Mouse (Mus musculus) lung, postnatal 36 days (tissue): ENCODE data around the gene Mtfp1.
"Not testable (repeated sequence)": the region's sequence is repeated elsewhere in the genome, so short reads cannot be mapped to it uniquely, and the experiment has no call there.

Experiments used
- DNase-seq: peaks from one replicate; pipeline ENCODE4 v3.0.0; 2022; ENCODE audit warnings: mixed read lengths

The Mtfp1 gene

GRCm38 (mm10) chr11:4113970-4114369, 18.7 kb upstream of the Mtfp1 start:
- DNase-seq = no peak

- DNase-seq = no peak
Measured at GRCm38 (mm10) chr11:4113496-4113895, 18.3 kb upstream of the Mtfp1 start.

GRCm38 (mm10) chr11:4112861-4113260, 17.6 kb upstream of the Mtfp1 start:
- DNase-seq = no peak

DNA sequence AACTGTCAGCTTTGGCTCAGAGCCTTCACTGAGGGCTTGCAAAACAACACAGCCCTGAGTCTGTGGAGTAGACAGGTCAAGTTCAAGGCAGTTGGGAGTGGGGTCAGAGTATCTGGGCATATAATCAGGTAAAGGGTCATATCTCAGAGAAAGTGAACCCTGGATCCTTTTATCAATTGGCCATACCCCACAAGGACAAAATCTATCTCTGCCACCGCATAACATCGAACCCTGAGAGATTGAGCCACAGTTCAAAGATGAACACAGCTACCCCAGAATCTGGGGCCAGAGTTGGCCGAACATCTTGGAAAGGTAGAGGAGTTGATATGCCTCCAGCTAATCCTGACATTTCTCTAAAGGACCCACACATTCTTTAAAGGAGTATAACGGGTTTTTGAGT, 16.8 kb upstream of the Mtfp1 start:
- DNase-seq = no peak

DNA sequence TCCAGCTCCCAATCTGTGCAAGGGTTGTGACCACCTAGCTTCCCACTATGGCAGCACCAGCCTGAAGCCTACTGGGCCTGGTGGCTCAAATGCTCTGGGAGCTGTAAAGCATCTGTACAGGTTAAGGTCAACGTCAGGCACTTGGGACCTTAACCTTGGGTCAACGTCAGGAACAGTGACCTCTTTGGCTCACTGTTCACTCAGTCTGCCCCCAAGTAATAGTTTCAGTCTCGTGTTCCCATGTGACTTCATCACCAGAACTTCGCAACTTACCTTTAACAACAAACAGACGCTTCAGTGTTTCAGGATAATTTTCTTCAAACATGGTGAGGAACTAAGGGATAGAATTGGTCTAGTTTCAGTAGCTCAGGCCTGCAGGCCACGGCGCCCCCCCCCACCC, 13.4 kb upstream of the Mtfp1 start:
- no peak for DNase-seq

GRCm38 (mm10) chr11:4107901-4108300, 12.7 kb upstream of the Mtfp1 start:
- DNase-seq = not testable (repeated sequence)

GRCm38 (mm10) chr11:4105444-4105843, 10.2 kb upstream of the Mtfp1 start:
- DNase-seq = no peak

DNA sequence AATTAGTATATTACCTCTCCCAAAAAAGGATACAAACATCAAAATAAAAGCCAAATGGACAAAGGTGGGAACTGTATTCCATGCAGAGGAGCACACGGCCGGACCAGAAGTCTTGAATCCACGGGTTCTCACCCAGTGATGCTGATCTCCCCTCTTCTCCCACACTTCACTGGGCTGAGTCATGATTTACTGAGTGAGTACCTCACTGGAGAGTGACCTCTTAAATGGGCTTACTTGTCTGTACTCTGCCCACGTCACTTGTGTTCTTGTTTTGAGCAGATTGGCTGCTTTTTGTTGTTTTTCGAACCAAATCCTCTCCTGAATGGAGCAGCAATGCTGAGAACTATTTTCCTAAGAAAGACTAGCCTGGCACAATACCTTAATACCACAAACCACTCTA, 9.7 kb upstream of the Mtfp1 start:
- no peak for DNase-seq

GRCm38 (mm10) chr11:4103522-4103921, 8.3 kb upstream of the Mtfp1 start:
- no peak for DNase-seq

DNA sequence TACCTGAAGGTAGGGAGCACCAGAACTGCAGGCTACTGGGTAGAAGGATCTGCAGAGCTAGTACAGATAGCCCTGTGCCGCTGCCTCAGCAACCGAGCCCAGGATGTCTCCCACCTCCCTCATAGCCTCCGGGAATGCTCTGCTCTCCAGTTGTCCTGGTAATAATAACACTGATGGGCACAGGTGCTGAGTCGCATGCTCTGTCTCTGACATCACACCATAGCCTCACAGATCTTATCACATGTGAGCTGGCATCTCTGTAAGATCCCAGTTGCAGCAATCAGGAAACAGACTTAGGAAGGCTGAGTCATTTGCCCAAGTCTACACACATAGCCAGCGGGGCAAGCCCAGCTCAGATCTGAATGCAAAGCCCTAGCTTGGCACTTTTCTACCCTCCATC, 6.6 kb upstream of the Mtfp1 start:
- no peak for DNase-seq

GRCm38 (mm10) chr11:4099447-4099846, 4.2 kb upstream of the Mtfp1 start:
- DNase-seq = no peak

GRCm38 (mm10) chr11:4098816-4099215, 3.6 kb upstream of the Mtfp1 start:
- no peak for DNase-seq

DNA sequence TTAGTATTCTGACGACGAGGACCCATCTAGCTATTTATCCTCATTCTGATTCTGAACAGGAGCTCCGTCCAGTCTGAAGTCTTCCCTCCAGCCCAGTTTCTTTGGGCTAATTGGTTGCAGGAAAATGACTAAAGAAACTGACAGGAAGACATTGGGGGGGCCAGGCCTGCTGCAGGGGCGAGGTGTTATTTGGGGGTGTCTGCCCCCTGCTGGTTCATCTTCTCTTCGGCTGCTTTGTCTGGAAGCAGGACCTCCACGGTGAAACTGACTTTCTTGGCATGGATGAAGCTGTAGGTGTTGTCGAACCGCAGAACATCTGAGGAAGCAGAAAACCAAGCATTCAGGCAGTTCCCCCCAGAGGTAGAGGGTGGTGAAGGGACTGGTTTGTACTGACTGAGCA, 2.9 kb upstream of the Mtfp1 start:
- no peak for DNase-seq

GRCm38 (mm10) chr11:4097091-4097621, 1.9 kb upstream of the Mtfp1 start:
- no peak for DNase-seq

DNA sequence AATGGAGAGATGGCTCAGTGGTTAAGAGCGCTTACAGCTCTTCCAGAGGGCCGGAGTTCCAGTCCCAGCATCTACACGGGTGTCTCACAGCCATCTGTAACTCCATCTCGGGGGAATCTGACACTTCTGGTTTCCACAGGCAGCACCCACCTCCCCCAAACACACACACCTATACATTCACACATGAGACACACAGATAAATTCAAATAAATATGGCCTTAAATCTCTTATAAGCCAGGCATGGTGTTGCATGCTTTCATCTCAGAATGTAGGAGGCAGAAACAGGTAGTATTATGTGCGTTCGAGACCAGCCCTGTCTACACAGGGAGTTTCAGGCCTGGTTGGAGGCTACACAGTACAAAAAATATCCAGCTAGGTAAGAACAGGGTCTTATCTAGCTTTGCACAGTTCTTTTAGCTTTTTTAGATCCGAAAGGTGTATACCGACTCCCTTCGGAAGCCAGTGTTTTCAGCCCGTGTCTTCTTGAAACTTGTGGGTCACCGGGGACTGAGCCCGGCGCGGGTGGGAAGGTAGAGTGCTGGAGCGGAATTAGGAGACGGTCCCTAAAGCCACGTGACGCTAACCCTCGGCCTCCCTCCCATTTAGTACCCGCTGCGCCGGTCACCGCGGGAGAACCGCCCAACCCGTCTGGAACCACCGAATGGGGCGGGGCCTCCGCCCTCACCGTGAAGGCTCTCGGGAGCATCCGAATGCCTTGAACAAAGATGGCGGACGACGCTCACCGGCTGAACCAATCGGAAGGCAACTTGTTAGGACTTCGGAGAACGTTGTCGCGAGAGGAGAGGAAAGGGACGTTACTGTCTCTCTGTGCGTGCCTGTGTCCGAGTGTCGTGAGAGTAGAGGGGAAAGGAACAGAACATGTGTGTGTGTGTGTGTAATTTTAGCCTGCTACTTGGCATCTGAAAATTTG, 1.1 kb upstream of the Mtfp1 start:
- DNase-seq = peak; percentile 99

- peak; percentile 85 for DNase-seq
Measured at GRCm38 (mm10) chr11:4094378-4095170, 671 bp downstream of the Mtfp1 start.

DNA sequence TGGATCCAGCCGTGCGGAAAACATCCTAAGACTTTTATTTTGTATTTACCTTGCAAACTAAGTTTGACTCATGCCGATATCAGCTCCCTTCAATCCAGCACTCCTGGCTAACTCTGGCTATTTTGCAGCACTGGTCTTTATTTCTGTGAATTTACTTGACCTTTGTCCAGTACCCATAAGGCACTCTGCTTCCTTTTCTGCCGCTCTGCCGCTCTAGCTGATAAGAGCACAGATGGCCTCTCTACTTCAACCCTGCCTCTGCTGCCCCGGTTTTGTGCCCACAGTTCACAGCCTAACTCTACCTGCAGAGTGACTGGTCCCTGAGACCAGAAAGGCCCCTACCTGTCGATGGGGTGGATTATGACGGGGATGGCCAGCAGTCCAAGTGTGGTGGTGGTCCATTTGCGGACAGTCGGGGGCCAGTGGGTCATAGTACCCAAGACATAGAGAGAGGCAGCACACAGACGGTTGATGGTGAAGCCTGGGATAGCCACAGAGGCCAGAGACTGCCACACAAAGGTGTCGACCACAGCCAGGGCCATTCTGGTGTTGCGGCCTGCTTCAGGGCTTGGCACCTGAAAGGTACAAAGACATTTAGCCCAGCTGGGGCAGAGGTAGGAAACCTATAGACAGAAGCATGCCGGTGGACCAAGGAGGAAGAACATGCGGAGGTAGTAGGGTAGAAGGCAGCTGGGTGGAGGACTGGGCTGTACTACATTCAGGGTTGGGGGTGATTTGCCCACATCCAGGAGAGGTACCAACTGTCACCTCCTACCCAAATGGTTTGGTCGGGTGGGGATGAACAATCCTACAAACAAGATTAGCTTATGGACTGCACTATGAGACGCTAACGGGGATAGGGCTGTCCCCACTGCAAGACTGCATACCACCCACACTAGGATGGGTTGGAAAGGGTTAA, 1.5 kb downstream of the Mtfp1 start:
- DNase-seq = no peak

GRCm38 (mm10) chr11:4087267-4087666, 8.0 kb downstream of the Mtfp1 start:
- no peak for DNase-seq

DNA sequence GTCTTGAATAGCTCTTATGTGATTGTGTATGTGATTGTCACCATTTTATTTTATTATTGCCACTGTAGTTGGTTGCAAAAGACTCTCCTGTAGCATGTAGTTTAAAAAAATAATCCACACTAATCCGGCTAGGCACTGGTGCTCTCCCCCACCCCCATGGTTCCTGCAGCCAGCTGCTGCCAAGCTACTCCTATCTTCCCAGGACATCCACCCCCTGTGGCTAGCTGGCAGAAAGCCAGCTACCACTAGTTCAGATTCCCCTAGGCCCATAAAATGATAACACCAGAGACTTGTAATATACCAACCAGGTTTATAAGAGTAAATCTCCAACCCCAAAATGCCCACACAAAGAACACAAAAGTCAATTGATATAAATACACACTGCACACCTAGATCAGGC, 9.0 kb downstream of the Mtfp1 start:
- DNase-seq = no peak

- peak; percentile 88 for DNase-seq
Measured at GRCm38 (mm10) chr11:4083316-4084078, 11.7 kb downstream of the Mtfp1 start.

GRCm38 (mm10) chr11:4080219-4080618, 15.0 kb downstream of the Mtfp1 start:
- DNase-seq = peak; percentile 87
